Mouse (Mus musculus): ENCODE measurements around the gene Gpr15. TPM values are rescaled to one million over a fixed set of nuclear protein-coding genes. Genes with fewer than 3 reads are reported as not detected.

The Gpr15 gene
- polyA plus RNA-seq, 1 experiment from 2014 or later = not detected

DNA sequence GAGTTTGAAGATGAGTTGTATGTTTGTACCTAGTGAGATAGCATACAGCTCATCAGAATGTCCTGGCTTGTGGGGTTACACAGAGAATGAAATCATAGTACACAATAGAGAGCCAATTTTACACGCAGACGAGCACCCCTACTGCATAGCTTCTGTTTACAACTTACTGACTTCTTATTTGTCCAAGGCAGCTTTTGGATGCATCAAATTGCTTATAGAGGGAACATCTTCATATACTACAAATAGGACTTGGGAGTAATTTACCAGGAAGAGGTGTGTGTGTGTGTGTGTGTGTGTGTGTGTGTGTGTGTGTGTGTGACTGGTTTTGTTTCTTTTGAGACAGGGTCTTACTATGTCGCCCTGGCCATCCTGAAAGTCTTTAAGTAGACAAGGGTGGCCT is 50.3 kb downstream of the Gpr15 start:
- no peak overlapping the region for H3K4me2 ChIP-seq (ENCODE audit: low read depth, low read length)
- no peak overlapping the region for H3K4me3 ChIP-seq (ENCODE audit: low read depth, low read length)
- no peak overlapping the region for H3K27ac ChIP-seq (replicated peaks; ENCODE audit: low read depth, low read length)
- no peak overlapping the region for H3K9ac ChIP-seq (replicated peaks; ENCODE audit: low read length)
- no peaks in the 10 kb centered on the region for H3K36me3 ChIP-seq (replicated peaks; ENCODE audit: control insufficient read depth, insufficient read depth, low read depth, low read length)
- DNase-seq (ENCODE audit: low spot score) (no peak), ATAC-seq (replicated peaks; ENCODE audit: insufficient number of reproducible peaks, low FRiP score, low TSS enrichment, low read depth) (no peak)
- 88% methylated on average over 3 of the region's 3 CpGs for WGBS
- H3K4me1 ChIP-seq (ENCODE audit: control insufficient read depth, insufficient read depth, low read length) = no peaks in the 10 kb centered on the region
- H3K9me3 ChIP-seq (replicated peaks; ENCODE audit: control insufficient read depth, low read length) = no peaks in the 10 kb centered on the region
- H3K27me3 ChIP-seq (ENCODE audit: control insufficient read depth, insufficient read depth, low read length) = no peaks in the 10 kb centered on the region

Small RNA genes within 50 kb of the gene (microRNA-seq; reads per million reads assigned to microRNA genes)
- not detected for gene Gm27564 (ENCODE audit: borderline number of aligned reads)

Other genes with a start within 250 kb of the Gpr15 start
- 8.1 and 9.9 TPM in 2 replicates for gene St3gal6, start 194.8 kb downstream of the Gpr15 start, polyA plus RNA-seq (2014; fragmentation: Nextera tagmentation; extraction: Ambion mirVana)
- not detected in 2 replicates for gene Gm813, start 102.1 kb downstream of the Gpr15 start, polyA plus RNA-seq (2014; fragmentation: Nextera tagmentation; extraction: Ambion mirVana)
- not detected in 2 replicates for gene E330017A01Rik, start 80.3 kb downstream of the Gpr15 start, polyA plus RNA-seq (2014; fragmentation: Nextera tagmentation; extraction: Ambion mirVana)
- 21.0 and 22.0 TPM in 2 replicates for gene Cpox, start 48.8 kb downstream of the Gpr15 start, polyA plus RNA-seq (2014; fragmentation: Nextera tagmentation; extraction: Ambion mirVana)
- gene Cldnd1, start 8.8 kb upstream of the Gpr15 start, polyA plus RNA-seq (2014; fragmentation: Nextera tagmentation; extraction: Ambion mirVana) = 143 and 145 TPM in 2 replicates
- not detected in 2 replicates for gene Olfr172, start 44.1 kb upstream of the Gpr15 start, polyA plus RNA-seq (2014; fragmentation: Nextera tagmentation; extraction: Ambion mirVana)
- 0.11 TPM in 1 of 2 replicates, not detected in the other for gene Olfr173, start 81.2 kb upstream of the Gpr15 start, polyA plus RNA-seq (2014; fragmentation: Nextera tagmentation; extraction: Ambion mirVana)
- gene Olfr175-ps1, start 107.7 kb upstream of the Gpr15 start, polyA plus RNA-seq (2014; fragmentation: Nextera tagmentation; extraction: Ambion mirVana) = not detected in 2 replicates
- gene Olfr177, start 155.7 kb upstream of the Gpr15 start, polyA plus RNA-seq (2014; fragmentation: Nextera tagmentation; extraction: Ambion mirVana) = not detected in 2 replicates
- not detected in 2 replicates for gene Olfr178, start 173.0 kb upstream of the Gpr15 start, polyA plus RNA-seq (2014; fragmentation: Nextera tagmentation; extraction: Ambion mirVana)
- not detected in 2 replicates for gene Olfr181, start 209.7 kb upstream of the Gpr15 start, polyA plus RNA-seq (2014; fragmentation: Nextera tagmentation; extraction: Ambion mirVana)
- not detected in 2 replicates for gene Olfr180, start 210.3 kb upstream of the Gpr15 start, polyA plus RNA-seq (2014; fragmentation: Nextera tagmentation; extraction: Ambion mirVana)